Comparison of ENCODE assay signal across 8 mouse cellular contexts in genomic region chr16:50528677-50529510, GRCm38 (mm10).
DNase-seq lines count a peak whose midpoint lies in the region; ATAC-seq and TF ChIP-seq lines count a peak whose summit lies in the region.

No protein-coding gene starts in this region.

- peak; percentile 87 for ATAC-seq in heart, embryonic 12.5 days (ENCODE audit: insufficient number of reproducible peaks, low FRiP score)
- peak; percentile 88 for ATAC-seq in kidney, postnatal 0 days (replicated peaks; ENCODE audit: low FRiP score, low read depth)

- H3K4me3 ChIP-seq in bone marrow, adult 2 months (replicated peaks; ENCODE audit: control insufficient read depth, low read depth, low read length), result peak overlapping the region; percentile 84
- peak overlapping the region; percentile 65 for H3K4me3 ChIP-seq in embryonic fibroblast, embryonic 13.5 days (ENCODE audit: insufficient read depth, low read length)
- peak overlapping the region; percentile 82 for H3K4me3 ChIP-seq in heart, embryonic 12.5 days
- peak overlapping the region; percentile 82 for H3K4me3 ChIP-seq in kidney, postnatal 0 days (replicated peaks; ENCODE audit: low read depth, low read length)
- peak overlapping the region; percentile 67 for H3K4me3 ChIP-seq in liver, adult 2 months (ENCODE audit: insufficient read depth, low read depth, low read length)
- peak overlapping the region; percentile 84 for H3K4me3 ChIP-seq in myocyte

- no peaks in the 10 kb centered on the region for H3K27me3 ChIP-seq in heart, embryonic 12.5 days (replicated peaks)
- no peaks in the 10 kb centered on the region for H3K27me3 ChIP-seq in kidney, postnatal 0 days (ENCODE audit: insufficient read depth, low read length)
- no peaks in the 10 kb centered on the region for H3K27me3 ChIP-seq in liver, adult 2 months (ENCODE audit: control insufficient read depth, insufficient read depth, low read length)
- H3K27me3 ChIP-seq in myocyte (ENCODE audit: control insufficient read depth, insufficient read depth, insufficient read length), result no peaks in the 10 kb centered on the region
- no peaks in the 10 kb centered on the region for H3K27me3 ChIP-seq in splenic B cell, adult 2 months (ENCODE audit: control insufficient read depth, insufficient read depth, low read length, poor library complexity, severe bottlenecking)

- peak; percentile 65 to 73 for DNase-seq in B cell, adult 2 months
- peak; percentile 87 for DNase-seq in kidney, postnatal 0 days (ENCODE audit: low spot score)
- DNase-seq in liver, adult 2 months (ENCODE audit: extremely low read depth, low read depth, low spot score), result no peak
- peak; percentile 60 for DNase-seq in splenic B cell, adult 2 months (ENCODE audit: low read depth, low spot score)

- under 1% methylated on average over 77 of the region's 81 CpGs for WGBS in bone marrow, adult 2 months
- WGBS in heart, embryonic 12.5 days, result under 1% methylated on average over 79 of the region's 81 CpGs
- WGBS in kidney, postnatal 0 days, result under 1% methylated on average over 70 of the region's 81 CpGs
- under 1% methylated on average over 81 of the region's 81 CpGs for WGBS in liver, adult 2 months

- no peak for TF ChIP-seq CTCF in bone marrow, adult 2 months (IDR thresholded peaks at IDR 0.05; ENCODE audit: control insufficient read depth, insufficient read depth, low read length)
- no peak for TF ChIP-seq CTCF in embryonic fibroblast, embryonic 13.5 days (IDR thresholded peaks at IDR 0.05; ENCODE audit: borderline replicate concordance, insufficient read depth, low read length)
- TF ChIP-seq CTCF in kidney, postnatal 0 days (IDR thresholded peaks at IDR 0.05; ENCODE audit: low read depth), result no peak
- TF ChIP-seq CTCF in liver, adult 2 months (IDR thresholded peaks at IDR 0.05; ENCODE audit: low read depth, low read length), result no peak

- no peak for TF ChIP-seq POLR2A in bone marrow, adult 2 months (IDR thresholded peaks at IDR 0.05; ENCODE audit: borderline replicate concordance, control insufficient read depth, low read depth, low read length)
- TF ChIP-seq POLR2A in embryonic fibroblast, embryonic 13.5 days (IDR thresholded peaks at IDR 0.05; ENCODE audit: low read depth, low read length), result peak; percentile 77
- no peak for TF ChIP-seq POLR2A in liver, adult 2 months (IDR thresholded peaks at IDR 0.05; ENCODE audit: extremely low read depth, insufficient read depth, low read length)
- peak; percentile 76 for TF ChIP-seq POLR2A in myocyte (IDR thresholded peaks at IDR 0.05; ENCODE audit: insufficient read length, low read depth)

- H3K36me3 ChIP-seq in heart, embryonic 12.5 days, result no peaks in the 10 kb centered on the region
- H3K36me3 ChIP-seq in kidney, postnatal 0 days (ENCODE audit: insufficient read depth, low read length), result no peaks in the 10 kb centered on the region
- no peaks in the 10 kb centered on the region for H3K36me3 ChIP-seq in liver, adult 2 months (ENCODE audit: control insufficient read depth, insufficient read depth, low read length)
- H3K36me3 ChIP-seq in myocyte (ENCODE audit: control insufficient read depth, insufficient read depth), result no peaks in the 10 kb centered on the region
- H3K36me3 ChIP-seq in splenic B cell, adult 2 months (ENCODE audit: control insufficient read depth, insufficient read depth, low read length, poor library complexity, severe bottlenecking), result no peaks in the 10 kb centered on the region

- H3K27ac ChIP-seq in bone marrow, adult 2 months (ENCODE audit: control insufficient read depth, insufficient read depth, low read depth, low read length, poor library complexity), result peak overlapping the region; percentile 55
- peak overlapping the region; percentile 98 for H3K27ac ChIP-seq in embryonic fibroblast, embryonic 13.5 days (ENCODE audit: insufficient read depth, low read length)
- peak overlapping the region; percentile 95 for H3K27ac ChIP-seq in heart, embryonic 12.5 days (ENCODE audit: poor library complexity, severe bottlenecking)
- peak overlapping the region; percentile 92 for H3K27ac ChIP-seq in kidney, postnatal 0 days
- no peak overlapping the region; the same call in 1 of the 2 replicates for H3K27ac ChIP-seq in liver, adult 2 months (replicated peaks; ENCODE audit: insufficient read depth, low read depth, low read length)

- peak overlapping the region; percentile 90 for H3K4me2 ChIP-seq in heart, embryonic 12.5 days
- H3K4me2 ChIP-seq in kidney, postnatal 0 days (ENCODE audit: low read length), result peak overlapping the region; percentile 99
- H3K4me2 ChIP-seq in myocyte (ENCODE audit: low read depth), result peak overlapping the region; percentile 96

- peak overlapping the region; percentile 91 for H3K9ac ChIP-seq in heart, embryonic 12.5 days
- H3K9ac ChIP-seq in kidney, postnatal 0 days (ENCODE audit: low read depth, low read length), result peak overlapping the region; percentile 81
- H3K9ac ChIP-seq in liver, adult 2 months (ENCODE audit: low read depth, low read length), result peak overlapping the region; percentile 54

- H3ac ChIP-seq in myocyte (ENCODE audit: control insufficient read depth, insufficient read length), result peak overlapping the region; percentile 82

- H3K79me2 ChIP-seq in liver, adult 2 months (ENCODE audit: control insufficient read depth, insufficient read depth, low read length), result no peaks in the 10 kb centered on the region
- no peaks in the 10 kb centered on the region for H3K79me2 ChIP-seq in myocyte (ENCODE audit: control insufficient read depth, insufficient read depth)

- no peaks in the 10 kb centered on the region for H3K9me3 ChIP-seq in heart, embryonic 12.5 days (replicated peaks)
- H3K9me3 ChIP-seq in kidney, postnatal 0 days (replicated peaks; ENCODE audit: low read length), result no peaks in the 10 kb centered on the region

- H3K4me1 ChIP-seq in bone marrow, adult 2 months (ENCODE audit: control insufficient read depth, insufficient read depth, low read length), result no peaks in the 10 kb centered on the region; the same call in 1 of the 2 replicates
- H3K4me1 ChIP-seq in embryonic fibroblast, embryonic 13.5 days (ENCODE audit: control insufficient read depth, insufficient read depth, low read length), result no peaks in the 10 kb centered on the region
- H3K4me1 ChIP-seq in heart, embryonic 12.5 days (replicated peaks), result peaks cover 10% of the 10 kb centered on the region
- 0 out of 2 replicates have a peak, but pooled peaks cover 4% of the 10 kb centered on the region for H3K4me1 ChIP-seq in kidney, postnatal 0 days (replicated peaks; ENCODE audit: insufficient read depth, low read length)
- H3K4me1 ChIP-seq in liver, adult 2 months (ENCODE audit: control insufficient read depth, insufficient read depth, low read length), result 0 out of 2 replicates have a peak, but pooled peaks cover 2% of the 10 kb centered on the region

TF ChIP-seq in myocyte, 11 proteins besides CTCF, POLR2A, EP300 and RAD21:
- peak in 1 of 3 experiments; percentile 19 for TF ChIP-seq MYOG (IDR thresholded peaks at IDR 0.05; ENCODE audit: control insufficient read depth in 1 of 3, insufficient read depth in 1 of 3, insufficient read length in 2 of 3, low read depth in 2 of 3)
- TF ChIP-seq POLR2AphosphoS2 (IDR thresholded peaks at IDR 0.05; ENCODE audit: insufficient read length, low read depth), result peak; percentile 64
- TF ChIP-seq MYOD1 (IDR thresholded peaks at IDR 0.05; ENCODE audit: control insufficient read depth in 1 of 3, insufficient read length in 2 of 3, low read depth in 2 of 3), result no peak

Comparison
In these comparisons a context has a peak if more than half of its experiments do, and no peak if none do; other contexts are left out.
1. POLR2A ChIP-seq: peak in embryonic fibroblast, embryonic 13.5 days (single experiment) and myocyte (single experiment); none in bone marrow, adult 2 months (single experiment) and liver, adult 2 months (single experiment).
2. Peak in every context shown above with its lines, with median percentiles within 50 percentile points of each other: H3K4me3 ChIP-seq, H3K4me2 ChIP-seq and H3K9ac ChIP-seq.